Mouse (Mus musculus) lung, postnatal 0 days (tissue): ENCODE measurements around the gene Pou5f1.

Experiments
- CTCF ChIP-seq: IDR thresholded peaks from 2 replicates; pipeline ENCODE4 v1.5.1; 2016; ENCODE audit warnings: antibody characterized with exemption, mild to moderate bottlenecking
- EP300 ChIP-seq: IDR thresholded peaks from 2 replicates; pipeline ENCODE4 v1.6.1; 2016; ENCODE audit warnings: antibody characterized with exemption, mild to moderate bottlenecking, control low read depth

DNA sequence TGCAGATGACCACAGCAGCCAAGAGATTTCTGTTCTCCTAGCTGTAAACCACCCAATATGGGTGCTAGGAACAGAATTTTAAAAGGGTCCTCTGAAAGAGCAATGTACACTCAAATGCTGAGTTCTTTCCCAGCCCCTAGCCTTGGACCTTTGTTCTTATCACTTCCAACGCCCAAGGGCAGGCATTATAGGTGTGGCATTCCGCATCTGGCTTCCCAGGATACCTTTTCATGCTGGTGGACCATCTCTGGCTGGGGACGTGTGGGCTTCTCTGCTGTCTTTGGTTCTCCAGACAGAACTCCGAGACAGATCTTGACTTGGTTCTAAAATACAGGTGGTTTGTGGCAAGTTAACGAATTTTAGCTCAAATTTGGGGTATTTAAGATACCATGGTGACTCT, 3.1 kb upstream of the Pou5f1 start:
- TF ChIP-seq CTCF (no peak), EP300 (no peak)
